Mouse (Mus musculus): ENCODE measurements around the gene Dapk2.

DNA sequence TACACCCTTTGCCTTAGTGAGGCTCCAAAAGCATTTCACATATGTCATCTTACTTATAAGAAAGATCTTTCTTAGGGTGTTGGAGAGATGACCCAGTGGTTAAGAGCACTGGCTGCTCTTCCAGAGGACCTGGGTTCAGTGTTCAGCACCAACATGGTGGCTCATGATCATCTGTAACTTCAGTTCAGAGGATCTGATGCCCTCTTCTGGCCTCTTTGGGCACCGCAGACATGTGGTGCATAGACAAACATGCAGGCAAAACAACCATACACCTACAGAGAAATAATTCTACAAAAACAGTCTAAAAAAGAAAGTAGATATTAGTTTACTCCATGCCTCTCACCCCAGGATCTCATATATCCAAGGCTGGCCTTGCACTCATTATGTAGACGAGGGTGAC, 2.1 kb downstream of the Dapk2 start:
- no peak for TF ChIP-seq GATA1 (IDR thresholded peaks at IDR 0.05; ENCODE audit: low read length)
- TF ChIP-seq TAL1 (IDR thresholded peaks at IDR 0.05; ENCODE audit: low read length) = no peak
